Mouse (Mus musculus) left cerebral cortex, adult 6 months (tissue): ENCODE data around the gene Gm20390. TPM values are rescaled to one million over a fixed set of nuclear protein-coding genes. Genes with fewer than 3 reads are reported as not detected.

Source experiments
- long read RNA-seq, 2 experiments: library from polyadenylated mRNA; unstranded; transcript quantifications; one replicate each; pipeline ENCODE4 v2.0.0; 2019 to 2020
- polyA plus RNA-seq: library from polyadenylated mRNA; unstranded; fragments of <200 nt; fragmentation: Nextera tagmentation; gene quantifications from 2 replicates; pipeline ENCODE4 v1.2.3, GENCODE M21; 2021

Gm20390 gene
- polyA plus RNA-seq, result 330 and 370 TPM in 2 replicates
- long read RNA-seq, experiment 1, partial matches to known transcripts, result 2 of 3 reads
- long read RNA-seq, experiment 1, other reads (novel, unspliced or antisense), result 1 of 3 reads
- long read RNA-seq, experiment 2, partial matches to known transcripts, result 7 of 9 reads
- long read RNA-seq, experiment 2, other reads (novel, unspliced or antisense), result 1 of 9 reads

DNA sequence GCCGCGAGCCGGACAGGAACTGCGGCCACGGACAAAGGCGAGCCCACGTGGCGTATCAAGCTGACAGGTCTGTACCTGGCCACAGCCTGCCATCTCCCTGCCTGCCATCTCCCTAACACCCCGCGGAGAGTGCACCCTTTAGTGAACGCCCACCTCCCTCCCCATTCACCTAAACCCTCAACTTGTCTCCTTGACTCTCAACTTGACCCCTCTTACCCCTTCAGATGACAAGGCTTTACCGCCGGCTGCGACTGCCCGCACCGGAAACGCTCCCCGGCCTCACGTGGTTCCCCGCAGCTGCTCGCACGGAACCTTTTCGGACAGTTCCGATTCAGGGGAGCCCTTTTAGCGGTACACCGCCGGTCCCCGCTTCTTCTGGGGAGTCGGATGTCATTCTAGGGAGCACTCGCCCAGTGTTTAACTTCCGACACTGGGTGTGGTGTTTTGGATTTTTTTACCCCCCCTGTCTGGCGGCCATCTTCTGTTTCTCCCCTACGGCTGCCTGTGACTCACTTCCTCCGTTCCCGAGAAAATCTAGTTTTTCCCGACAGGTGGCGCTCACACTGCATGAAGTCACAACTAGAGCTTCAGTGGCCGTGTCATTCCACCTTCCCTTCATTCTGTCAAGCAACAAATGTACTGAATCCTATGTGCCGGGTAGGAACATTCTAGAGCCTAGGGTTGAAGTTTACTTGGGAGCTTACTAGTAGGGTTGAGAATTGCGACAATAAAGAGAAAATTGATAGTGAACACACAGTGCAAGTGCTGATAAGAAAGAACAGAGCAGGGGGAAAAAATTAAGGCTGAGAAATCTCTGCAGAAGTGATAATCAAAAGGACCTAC is at the start of gene Gm20390, which contains the start of gene Nme1:
Gene Gm20390 (minus strand): TSS at position 289 of the 843 bp plus-strand sequence.
Gene Nme1 (minus strand): TSS at position 517 of the 843 bp plus-strand sequence.

GRCm38 (mm10) chr11:93995720-93996305 is 27.7 kb upstream of the Gm20390 start, which contains the start of gene Spag9:
Gene Spag9, plus strand, starts transcription at chr11:93996091.

DNA sequence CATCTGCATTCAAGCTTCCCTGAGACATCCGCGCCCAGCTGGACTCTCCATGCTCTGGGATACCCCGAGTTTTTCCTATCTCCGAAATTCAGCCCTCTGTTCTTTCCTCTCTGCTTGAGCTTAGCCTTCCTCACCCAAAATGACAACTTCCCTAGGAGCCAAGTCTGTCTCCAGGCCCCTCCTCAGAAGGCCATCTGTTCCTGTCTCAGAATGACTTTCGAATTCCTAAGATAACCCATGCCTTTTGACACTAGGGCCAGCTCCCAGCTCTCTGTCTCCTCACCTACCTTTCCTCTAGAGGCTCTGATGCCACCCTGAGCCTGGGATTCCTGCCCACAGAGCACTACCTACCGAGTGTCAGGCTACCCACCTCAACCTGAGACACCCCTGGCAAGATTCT is 11.9 kb downstream of the Gm20390 start, which contains the start of gene Nme2:
Gene Nme2 (minus strand): TSS at position 101 of the 400 bp plus-strand sequence.

Other genes with a start within 250 kb of the Gm20390 start
- gene Utp18, start 82.5 kb downstream of the Gm20390 start, polyA plus RNA-seq, result 15.4 and 16.2 TPM in 2 replicates
- 1.3 and 2.6 TPM in 2 replicates for gene Mbtd1, start 82.4 kb downstream of the Gm20390 start, polyA plus RNA-seq
- gene Nme2, start 12.0 kb downstream of the Gm20390 start, polyA plus RNA-seq, result 244 and 257 TPM in 2 replicates
- gene Nme1, start 228 bp upstream of the Gm20390 start, polyA plus RNA-seq, result 257 and 344 TPM in 2 replicates
- gene Spag9, start 27.8 kb upstream of the Gm20390 start, polyA plus RNA-seq, result 73.3 and 76.5 TPM in 2 replicates
- 12.5 and 27.8 TPM in 2 replicates for gene Tob1, start 243.2 kb upstream of the Gm20390 start, polyA plus RNA-seq